Mouse (Mus musculus) liver, adult (tissue): ENCODE data around the gene Gm20388.

Source experiments
- GATA4 ChIP-seq: IDR thresholded peaks from 2 replicates; pipeline ENCODE4 v1.6.1; 2014; ENCODE audit warnings: mild to moderate bottlenecking, low read length; ENCODE audit not compliant: insufficient replicate concordance

The Gm20388 gene

GRCm38 (mm10) chr8:123411246-123411645, 3500.6 kb downstream of the Gm20388 start, which contains the start of gene Tubb3:
TSS of gene Tubb3 (plus strand) at chr8:123411424.
- no peak for TF ChIP-seq GATA4

- TF ChIP-seq GATA4: no peak
Measured at GRCm38 (mm10) chr8:123411781-123412327, 3501.2 kb downstream of the Gm20388 start.

GRCm38 (mm10) chr8:123412560-123413170, 3502.0 kb downstream of the Gm20388 start:
- no peak for TF ChIP-seq GATA4

DNA sequence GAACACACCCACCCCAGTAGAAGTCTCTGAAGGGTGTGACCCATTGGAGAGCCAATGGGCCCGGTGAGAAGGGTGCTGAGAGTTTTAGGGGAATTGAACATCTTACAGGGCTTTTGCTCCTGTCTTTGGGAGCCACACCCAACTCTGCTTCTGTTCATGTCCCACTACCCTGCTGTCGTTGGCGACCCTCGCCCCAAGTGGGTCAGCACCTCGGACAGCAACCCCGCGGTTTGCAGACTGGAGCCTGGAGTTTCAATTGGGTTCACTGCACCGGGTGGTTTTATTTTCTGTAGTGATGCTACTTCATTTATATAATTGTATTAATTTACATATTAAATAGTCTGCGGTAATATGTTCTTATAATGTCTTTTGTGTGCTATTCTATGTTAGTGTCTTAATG, 3503.6 kb downstream of the Gm20388 start:
- TF ChIP-seq GATA4: no peak

DNA sequence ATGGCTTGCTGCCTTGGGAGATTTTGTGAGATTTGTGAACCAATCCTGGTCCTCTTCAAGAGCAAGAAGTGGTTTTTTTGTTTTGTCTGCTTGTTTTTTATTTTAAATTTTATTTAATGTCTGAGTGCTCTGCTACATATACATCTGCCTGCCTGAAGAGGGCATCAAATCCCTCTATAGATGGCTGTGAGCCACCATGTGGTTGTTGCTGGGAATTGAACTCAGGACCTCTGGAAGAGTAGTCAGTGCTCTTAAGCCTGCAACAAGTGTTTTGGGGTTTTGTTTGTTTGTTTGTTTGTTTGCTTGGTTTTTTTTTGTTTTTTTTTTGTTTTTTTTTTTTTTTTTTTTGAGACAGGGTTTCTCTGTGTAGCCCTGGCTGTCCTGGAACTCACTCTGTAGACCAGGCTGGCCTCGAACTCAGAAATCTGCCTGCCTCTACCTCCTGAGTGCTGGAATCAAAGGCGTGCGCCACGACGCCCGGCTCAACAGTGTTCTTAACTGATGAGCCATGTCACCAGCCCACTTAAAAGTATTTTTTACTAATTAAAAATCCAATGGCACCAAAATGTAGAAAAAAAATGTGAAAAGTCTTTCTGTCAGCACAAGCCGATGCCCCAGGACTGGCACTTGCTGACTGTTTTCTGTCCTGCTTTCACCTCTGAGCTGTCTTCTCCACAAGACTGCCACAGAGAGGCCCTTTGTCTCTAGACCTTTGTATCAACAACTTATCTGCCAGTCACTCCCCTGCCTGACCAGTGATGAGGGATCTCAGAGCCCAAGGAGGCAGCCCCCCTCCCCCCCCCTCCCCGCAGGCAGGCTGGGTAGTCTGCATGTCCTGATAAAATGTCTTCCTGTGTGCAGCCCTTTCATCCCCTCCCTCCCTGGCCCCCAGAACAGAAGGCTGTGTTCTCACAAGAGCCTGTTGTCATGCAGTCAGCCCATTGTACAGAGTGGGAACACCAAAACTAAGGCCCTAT, 3505.6 kb downstream of the Gm20388 start:
- TF ChIP-seq GATA4: no peak

GRCm38 (mm10) chr8:123416944-123417555, 3506.4 kb downstream of the Gm20388 start:
- TF ChIP-seq GATA4: no peak

GRCm38 (mm10) chr8:123419711-123420110, 3509.1 kb downstream of the Gm20388 start:
- TF ChIP-seq GATA4: no peak

DNA sequence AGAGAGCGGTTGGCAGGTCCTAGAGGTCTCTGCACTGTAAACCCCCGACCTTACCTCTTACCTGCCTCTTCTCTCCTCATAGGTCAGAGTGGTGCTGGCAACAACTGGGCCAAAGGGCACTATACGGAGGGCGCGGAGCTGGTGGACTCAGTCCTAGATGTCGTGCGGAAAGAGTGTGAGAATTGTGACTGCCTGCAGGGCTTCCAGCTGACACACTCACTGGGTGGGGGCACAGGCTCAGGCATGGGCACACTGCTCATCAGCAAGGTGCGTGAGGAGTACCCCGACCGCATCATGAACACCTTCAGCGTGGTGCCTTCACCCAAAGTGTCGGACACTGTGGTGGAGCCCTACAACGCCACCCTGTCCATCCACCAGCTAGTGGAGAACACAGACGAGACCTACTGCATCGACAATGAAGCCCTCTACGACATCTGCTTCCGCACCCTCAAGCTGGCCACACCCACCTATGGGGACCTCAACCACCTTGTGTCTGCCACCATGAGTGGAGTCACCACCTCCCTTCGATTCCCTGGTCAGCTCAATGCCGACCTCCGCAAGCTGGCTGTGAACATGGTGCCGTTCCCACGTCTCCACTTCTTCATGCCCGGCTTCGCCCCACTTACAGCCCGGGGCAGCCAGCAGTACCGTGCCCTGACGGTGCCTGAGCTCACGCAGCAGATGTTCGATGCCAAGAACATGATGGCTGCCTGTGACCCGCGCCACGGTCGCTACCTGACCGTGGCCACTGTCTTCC, 3510.1 kb downstream of the Gm20388 start:
- TF ChIP-seq GATA4: no peak

- TF ChIP-seq GATA4: no peak
Measured at GRCm38 (mm10) chr8:123421325-123421724, 3510.7 kb downstream of the Gm20388 start.

- TF ChIP-seq GATA4: no peak
Measured at GRCm38 (mm10) chr8:123422056-123422780, 3511.6 kb downstream of the Gm20388 start.

DNA sequence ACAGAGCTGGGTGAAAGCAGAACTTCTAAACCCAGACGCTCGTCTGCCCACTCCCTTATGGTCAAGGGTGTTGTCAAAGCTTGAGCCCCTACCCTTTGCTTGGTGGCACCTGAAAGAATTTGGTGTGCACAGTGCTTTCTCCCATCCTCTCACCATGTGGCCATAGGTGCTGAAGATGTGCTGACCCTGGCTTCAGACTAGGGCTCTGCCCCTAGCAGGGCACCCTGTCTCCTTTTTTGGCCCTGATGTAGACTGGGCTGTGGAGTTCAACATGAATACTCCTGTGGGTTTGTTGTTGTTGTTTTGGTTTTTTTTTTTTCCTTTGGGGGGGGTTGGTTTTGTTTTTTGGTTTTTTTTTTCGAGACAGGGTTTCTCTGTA, 3512.1 kb downstream of the Gm20388 start:
- TF ChIP-seq GATA4: no peak

DNA sequence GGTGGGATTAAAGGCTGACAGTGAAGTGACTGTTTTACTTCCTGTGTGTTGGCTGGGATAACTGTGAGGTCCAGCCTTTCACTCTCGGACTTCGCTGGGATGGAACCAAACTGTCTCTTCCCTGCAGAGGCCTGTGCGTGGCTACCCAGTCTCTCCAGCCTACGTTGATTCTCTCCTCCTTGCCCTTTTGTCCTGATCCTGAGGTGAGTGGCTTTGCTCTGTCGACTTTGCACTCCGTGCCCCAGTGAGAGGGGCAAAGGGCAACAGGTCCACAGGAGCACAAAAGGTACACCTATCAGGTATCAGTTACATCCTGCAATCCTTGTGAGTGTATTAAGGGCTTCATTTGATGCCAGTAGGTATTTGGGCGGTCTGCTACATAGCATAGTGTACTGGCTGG, 3512.8 kb downstream of the Gm20388 start, which contains the start of gene Def8:
TSS of gene Def8 (plus strand) at position 87 of the 400 bp plus-strand sequence.
- TF ChIP-seq GATA4: no peak

GRCm38 (mm10) chr8:123426511-123427509, 3516.2 kb downstream of the Gm20388 start:
- TF ChIP-seq GATA4: no peak
